Mouse (Mus musculus) C2C12 (cell line): Measurements from ENCODE around the gene Rgcc.

Experiments used
- CEBPB ChIP-seq: IDR thresholded peaks from one replicate; pipeline ENCODE4 v1.6.1; 2011; ENCODE audit warnings: low read depth, mild to moderate bottlenecking, control low read depth, moderate library complexity
- CTCF ChIP-seq: IDR thresholded peaks from one replicate; pipeline ENCODE4 v1.5.1; 2011; ENCODE audit not compliant: control insufficient read depth, insufficient read depth, insufficient read length
- FOSL1 ChIP-seq: IDR thresholded peaks from one replicate; pipeline ENCODE4 v1.8.0; 2011; ENCODE audit warnings: mild to moderate bottlenecking, low read length; ENCODE audit not compliant: poor library complexity, insufficient read depth, severe bottlenecking
- MAX ChIP-seq: IDR thresholded peaks from one replicate; pipeline ENCODE4 v1.6.1; 2011; ENCODE audit warnings: mild to moderate bottlenecking, control low read depth
- MYOG ChIP-seq: IDR thresholded peaks from one replicate; pipeline ENCODE4 v1.6.1; 2011; ENCODE audit not compliant: control insufficient read depth, insufficient read length; ENCODE audit errors: extremely low read depth
- USF1 ChIP-seq: IDR thresholded peaks from one replicate; pipeline ENCODE4 v1.6.1; 2011; ENCODE audit warnings: low read depth, mild to moderate bottlenecking, control low read depth, moderate library complexity

- TF ChIP-seq CTCF (no peak), USF1 (no peak), MYOG (no peak), CEBPB (no peak), MAX (no peak), FOSL1 (no peak)
Observed at GRCm38 (mm10) chr14:79267878-79268277, 33.6 kb downstream of the Rgcc start.
